Mouse (Mus musculus) forebrain, embryonic 14.5 days (tissue): ENCODE measurements around the gene Tubb1. TPM values are rescaled to one million over a fixed set of nuclear protein-coding genes. Genes with fewer than 3 reads are reported as not detected.

Experiments used
- ATAC-seq: fragments of 200-750 bp; cut with Nextera tagmentation; 2 replicates; pipeline ENCODE4 v1.8.0; 2017; ENCODE audit warnings: mild to moderate bottlenecking, moderate library complexity
- DNase-seq: peaks from one replicate; pipeline ENCODE4 v3.0.0-alpha.2; 2015; ENCODE audit warnings: low spot score
- H3K27ac ChIP-seq: fragments of 300-500 bp; sonication (generic); 2 replicates; pipeline ENCODE4 v1.5.1; 2014; ENCODE audit warnings: low read depth, mild to moderate bottlenecking, control low read depth, low read length, moderate library complexity
- H3K27me3 ChIP-seq: fragments of 300-500 bp; sonication (generic); replicated peaks from 2 replicates; pipeline ENCODE4 v1.6.1; 2014; ENCODE audit warnings: low read length, control low read depth, mixed read lengths; ENCODE audit not compliant: control insufficient read depth, insufficient read depth
- H3K36me3 ChIP-seq: fragments of 300-500 bp; sonication (generic); 2 replicates; pipeline ENCODE4 v1.6.1; 2014; ENCODE audit warnings: low read length, control low read depth; ENCODE audit not compliant: control insufficient read depth, insufficient read depth
- H3K4me1 ChIP-seq: fragments of 300-500 bp; sonication (generic); 2 replicates; pipeline ENCODE4 v1.6.1; 2014; ENCODE audit warnings: antibody characterized with exemption, low read length, control low read depth; ENCODE audit not compliant: control insufficient read depth, insufficient read depth
- H3K4me2 ChIP-seq: fragments of 300-500 bp; sonication (generic); 2 replicates; pipeline ENCODE4 v1.6.1; 2014; ENCODE audit warnings: mild to moderate bottlenecking, control low read depth, low read length
- H3K4me3 ChIP-seq: fragments of 300-500 bp; sonication (generic); 2 replicates; pipeline ENCODE4 v1.5.1; 2014; ENCODE audit warnings: low read depth, low read length, control low read depth
- H3K9ac ChIP-seq: fragments of 300-500 bp; sonication (generic); 2 replicates; pipeline ENCODE4 v1.6.1; 2014; ENCODE audit warnings: mild to moderate bottlenecking, low read length, control low read depth, moderate library complexity
- H3K9me3 ChIP-seq: fragments of 300-500 bp; sonication (generic); replicated peaks from 2 replicates; pipeline ENCODE4 v1.6.1; 2016; ENCODE audit warnings: low read length, control low read depth, mixed read lengths; ENCODE audit not compliant: control insufficient read depth
- WGBS: fragments of 180-500 bp; shearing (Covaris S2); extraction: QIAGEN DNeasy Blood & Tissue Kit; methylation state at CpG from one replicate; pipeline ENCODE4 v1.1.7; 2014; 5-methylcytosine and 5-hydroxymethylcytosine counted together
- polyA plus RNA-seq: library from polyadenylated mRNA; unstranded; fragments of >200 nt; fragmentation: Nextera tagmentation; extraction: Ambion mirVana; gene quantifications from 2 replicates; pipeline ENCODE4 v1.2.1, GENCODE M21; 2014

Gene Tubb1
- polyA plus RNA-seq = 0.72 and 1.1 TPM in 2 replicates

- WGBS = 76% methylated on average over 4 of the region's 4 CpGs
- Histone ChIP-seq H3K4me3 (no peak within 1 kb of the TSS), H3K9me3 (no peaks in the 10 kb centered on the region), H3K27me3 (no peaks in the 10 kb centered on the region), H3K4me1 (no peaks in the 10 kb centered on the region), H3K4me2 (no peak within 1 kb of the TSS), H3K9ac (no peak within 1 kb of the TSS), H3K27ac (no peak within 1 kb of the TSS), H3K36me3 (no peaks in the 10 kb centered on the region)
- ATAC-seq (no peak), DNase-seq (no peak)
Observed at GRCm38 (mm10) chr2:174450353-174450752, at the start of gene Tubb1. Gene Tubb1, plus strand, starts transcription at chr2:174450695.

GRCm38 (mm10) chr2:174410222-174410621 is 40.3 kb upstream of the Tubb1 start:
- no peak overlapping the region for H3K9ac ChIP-seq
- no peaks in the 10 kb centered on the region for H3K36me3 ChIP-seq
- H3K27ac ChIP-seq = no peak overlapping the region
- no peaks in the 10 kb centered on the region for H3K9me3 ChIP-seq
- H3K4me3 ChIP-seq = no peak overlapping the region
- H3K27me3 ChIP-seq = no peaks in the 10 kb centered on the region
- no peak for DNase-seq
- no peak overlapping the region for H3K4me2 ChIP-seq
- WGBS = 56% methylated on average over 2 of the region's 2 CpGs
- ATAC-seq = no peak
- no peaks in the 10 kb centered on the region for H3K4me1 ChIP-seq

GRCm38 (mm10) chr2:174413127-174413526 is 37.4 kb upstream of the Tubb1 start:
- no peak overlapping the region for H3K4me2 ChIP-seq
- H3K27me3 ChIP-seq = no peaks in the 10 kb centered on the region
- peaks cover 9% of the 10 kb centered on the region; the same call in 1 of the 2 replicates for H3K4me1 ChIP-seq
- no peaks in the 10 kb centered on the region for H3K36me3 ChIP-seq
- no peak overlapping the region for H3K4me3 ChIP-seq
- WGBS = 84% methylated on average over 7 of the region's 7 CpGs
- ATAC-seq (no peak), DNase-seq (no peak)
- no peak overlapping the region for H3K9ac ChIP-seq
- H3K9me3 ChIP-seq = no peaks in the 10 kb centered on the region
- no peak overlapping the region for H3K27ac ChIP-seq

- H3K27me3 ChIP-seq = no peaks in the 10 kb centered on the region
- H3K9me3 ChIP-seq = no peaks in the 10 kb centered on the region
- H3K4me3 ChIP-seq = peak overlapping the region; percentile 64
- H3K4me2 ChIP-seq = peak overlapping the region; percentile 71; the same call in 1 of the 2 replicates
- no peak for DNase-seq
- WGBS = 51% methylated on average over 18 of the region's 18 CpGs
- no peak overlapping the region for H3K9ac ChIP-seq
- ATAC-seq = no peak
- no peak overlapping the region for H3K27ac ChIP-seq
- peaks cover 8% of the 10 kb centered on the region; the same call in 1 of the 2 replicates for H3K36me3 ChIP-seq
- H3K4me1 ChIP-seq = peaks cover 9% of the 10 kb centered on the region; the same call in 1 of the 2 replicates
Observed at GRCm38 (mm10) chr2:174415001-174415730, 35.3 kb upstream of the Tubb1 start.

GRCm38 (mm10) chr2:174415731-174416310 is 34.7 kb upstream of the Tubb1 start, which contains the start of gene Nelfcd:
Gene Nelfcd, plus strand, starts transcription at chr2:174415804.
- Histone ChIP-seq H3K9me3 (no peaks in the 10 kb centered on the region), H3K4me1 (peaks cover 9% of the 10 kb centered on the region; the same call in 1 of the 2 replicates), H3K36me3 (peaks cover 14% of the 10 kb centered on the region), H3K9ac (peak within 1 kb of the TSS; percentile 78), H3K4me3 (peak within 1 kb of the TSS; percentile 64), H3K4me2 (peak within 1 kb of the TSS; percentile 71), H3K27ac (no peak within 1 kb of the TSS), H3K27me3 (no peaks in the 10 kb centered on the region)
- peak; percentile 97 for DNase-seq
- WGBS = under 1% methylated on average over 40 of the region's 40 CpGs
- peak; percentile 95 for ATAC-seq

- Histone ChIP-seq H3K9me3 (no peaks in the 10 kb centered on the region), H3K27ac (no peak overlapping the region), H3K36me3 (peaks cover 65% of the 10 kb centered on the region), H3K9ac (no peak overlapping the region), H3K4me1 (peaks cover 7% of the 10 kb centered on the region; the same call in 1 of the 2 replicates), H3K4me3 (no peak overlapping the region), H3K4me2 (no peak overlapping the region), H3K27me3 (no peaks in the 10 kb centered on the region)
- ATAC-seq (no peak), DNase-seq (no peak)
- WGBS = 86% methylated on average over 6 of the region's 6 CpGs
Observed at GRCm38 (mm10) chr2:174421107-174421506, 29.4 kb upstream of the Tubb1 start.

- Histone ChIP-seq H3K27me3 (no peaks in the 10 kb centered on the region), H3K36me3 (peaks cover 87% of the 10 kb centered on the region), H3K9me3 (no peaks in the 10 kb centered on the region), H3K4me2 (no peak overlapping the region), H3K9ac (no peak overlapping the region), H3K27ac (no peak overlapping the region), H3K4me3 (no peak overlapping the region), H3K4me1 (no peaks in the 10 kb centered on the region; the same call in 1 of the 2 replicates)
- DNase-seq (no peak), ATAC-seq (no peak)
- 94% methylated on average over 11 of the region's 11 CpGs for WGBS
Observed at GRCm38 (mm10) chr2:174424301-174425085, 26.0 kb upstream of the Tubb1 start.

GRCm38 (mm10) chr2:174426856-174427255 is 23.6 kb upstream of the Tubb1 start:
- H3K27me3 ChIP-seq = no peaks in the 10 kb centered on the region
- H3K4me1 ChIP-seq = no peaks in the 10 kb centered on the region; the same call in 1 of the 2 replicates
- no peak for ATAC-seq
- H3K9me3 ChIP-seq = no peaks in the 10 kb centered on the region
- H3K36me3 ChIP-seq = peaks cover 68% of the 10 kb centered on the region
- H3K4me3 ChIP-seq = no peak overlapping the region
- 93% methylated on average over 12 of the region's 12 CpGs for WGBS
- no peak overlapping the region for H3K4me2 ChIP-seq
- H3K27ac ChIP-seq = no peak overlapping the region
- DNase-seq = no peak
- H3K9ac ChIP-seq = no peak overlapping the region
